Mouse (Mus musculus) G1E (cell line): ENCODE measurements at regions not wholly inside any gene's neighbourhood (a gene's known extent, or its start where the extent isn't known, plus 50 kb on each side); places are given as distances from the start of the nearest gene placed in this dataset.

ENCODE experiments used
- ATAC-seq: 2 replicates; pipeline ENCODE4 v1.8.0; 2016; ENCODE audit warnings: mild to moderate bottlenecking; ENCODE audit not compliant: insufficient number of reproducible peaks, poor library complexity, low FRiP score, severe bottlenecking; ENCODE audit errors: extremely low read depth
- DNase-seq: peaks from one replicate; pipeline ENCODE4 v3.0.0; 2012; ENCODE audit warnings: low spot score
- H3K27me3 ChIP-seq: 2 replicates; pipeline ENCODE4 v1.6.1; 2012; ENCODE audit warnings: mild to moderate bottlenecking, low read length, inconsistent platforms; ENCODE audit not compliant: insufficient read depth
- H3K36me3 ChIP-seq: replicated peaks from 2 replicates; pipeline ENCODE3; 2012; ENCODE audit warnings: mild to moderate bottlenecking, inconsistent platforms
- H3K4me1 ChIP-seq: 2 replicates; pipeline ENCODE4 v1.6.1; 2012; ENCODE audit warnings: low read depth, low read length, inconsistent platforms, mixed read lengths; ENCODE audit not compliant: insufficient read depth
- H3K4me3 ChIP-seq: 2 replicates; pipeline ENCODE4 v1.5.1; 2012; ENCODE audit warnings: low read depth, mild to moderate bottlenecking, inconsistent platforms, low read length, moderate library complexity, mixed read lengths
- H3K9me3 ChIP-seq: replicated peaks from 2 replicates; pipeline ENCODE4 v1.6.1; 2012; ENCODE audit warnings: inconsistent platforms
- CTCF ChIP-seq: IDR thresholded peaks from 2 replicates; pipeline ENCODE4 v1.5.1; 2012; ENCODE audit warnings: low read depth, low read length, inconsistent platforms, mixed read lengths
- GATA1 ChIP-seq: IDR thresholded peaks from 2 replicates; pipeline ENCODE4 v1.6.1; 2012; ENCODE audit warnings: borderline replicate concordance, low read length, inconsistent platforms, mixed read lengths
- GATA2 ChIP-seq: IDR thresholded peaks from 2 replicates; pipeline ENCODE4 v1.6.1; 2012; ENCODE audit warnings: low read depth, low read length, inconsistent platforms, borderline replicate concordance
- POLR2AphosphoS5 ChIP-seq: IDR thresholded peaks from 2 replicates; pipeline ENCODE4 v1.6.1; 2012; ENCODE audit warnings: low read depth, low read length, inconsistent platforms; ENCODE audit not compliant: insufficient replicate concordance
- TAL1 ChIP-seq: conservative IDR thresholded peaks from 2 replicates; pipeline ENCODE4 v1.6.1; 2012; ENCODE audit warnings: low read depth, low read length, inconsistent platforms, mixed read lengths

DNA sequence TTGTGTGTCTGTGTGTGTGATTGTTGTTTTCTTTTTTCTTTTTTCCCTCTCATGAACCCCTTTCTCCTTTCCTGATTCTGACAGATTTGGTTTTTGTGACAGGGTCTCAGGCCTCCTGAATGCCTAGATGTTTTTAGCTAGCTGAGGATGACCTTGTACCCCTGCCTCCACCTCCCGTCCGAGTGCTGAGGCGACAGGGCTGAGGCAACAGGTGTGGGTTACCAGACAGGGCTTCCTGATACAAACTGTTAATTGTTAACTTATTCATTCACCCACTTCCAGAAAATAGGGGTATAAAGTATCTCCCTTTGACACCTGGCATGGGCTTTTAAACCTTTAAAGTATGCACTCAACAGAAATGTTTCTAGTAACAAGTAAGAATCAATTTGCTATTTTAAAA is 65.0 kb upstream of the Ralgapa2 start:
- no peak for DNase-seq
- no peaks in the 10 kb centered on the region for H3K9me3 ChIP-seq
- TF ChIP-seq POLR2AphosphoS5 (no peak), TAL1 (no peak), GATA2 (no peak), GATA1 (no peak), CTCF (no peak)
- no peak for ATAC-seq
- H3K36me3 ChIP-seq = no peaks in the 10 kb centered on the region
- no peaks in the 10 kb centered on the region; the same call in 1 of the 2 replicates for H3K4me1 ChIP-seq
- H3K4me3 ChIP-seq = no peak overlapping the region
- H3K27me3 ChIP-seq = no peaks in the 10 kb centered on the region

DNA sequence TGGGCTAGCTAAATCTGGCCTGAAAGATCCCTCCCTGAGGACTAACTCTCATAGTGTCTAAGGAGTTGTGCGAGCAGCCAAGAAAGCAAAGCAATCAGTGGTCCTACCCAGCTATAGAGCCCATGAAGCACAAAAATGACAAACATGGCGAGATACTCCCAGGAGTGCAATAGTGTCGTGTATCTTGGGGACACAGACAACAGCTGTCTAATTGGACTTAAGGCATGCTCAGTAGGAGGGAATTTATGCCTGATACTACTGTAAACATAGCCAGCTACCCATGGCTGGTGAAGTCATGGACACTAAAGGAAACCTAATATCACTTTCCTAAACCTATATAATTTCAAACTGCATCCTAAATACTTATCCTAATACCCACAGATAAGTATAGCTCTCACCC is 69.1 kb upstream of the Ralgapa2 start:
- DNase-seq = no peak

DNA sequence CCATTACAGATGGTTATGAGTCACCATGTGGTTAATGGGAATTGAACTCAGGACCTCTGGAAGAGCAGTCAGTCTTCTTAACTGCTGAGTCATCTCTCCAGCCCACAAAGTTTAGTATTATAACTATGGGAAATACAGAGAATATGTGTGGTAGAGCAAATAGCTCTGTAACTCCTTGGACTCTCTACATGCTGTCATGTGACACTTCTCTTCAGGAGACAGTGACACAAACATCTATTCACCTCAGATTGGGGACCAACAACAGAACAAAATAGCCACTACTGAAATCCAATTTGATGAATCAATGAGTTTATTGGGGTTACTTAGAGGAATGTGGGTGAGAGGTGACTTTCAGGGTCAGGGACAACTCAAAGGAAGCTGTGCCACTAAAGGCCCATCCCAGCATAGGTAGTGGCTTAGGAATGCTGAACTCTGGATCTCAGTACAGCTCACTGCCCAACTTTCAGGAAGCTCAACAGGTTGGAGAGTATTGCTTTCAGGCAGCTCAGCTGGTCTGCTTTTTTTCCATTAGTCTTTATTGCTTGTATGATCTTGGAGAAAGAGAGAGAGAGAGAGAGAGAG is 71.8 kb upstream of the Ralgapa2 start:
- no peaks in the 10 kb centered on the region for H3K36me3 ChIP-seq
- no peaks in the 10 kb centered on the region for H3K27me3 ChIP-seq
- no peaks in the 10 kb centered on the region for H3K4me1 ChIP-seq
- TF ChIP-seq CTCF (no peak), TAL1 (no peak)
- no peak overlapping the region for H3K4me3 ChIP-seq
- no peaks in the 10 kb centered on the region for H3K9me3 ChIP-seq
- DNase-seq (no peak), ATAC-seq (no peak)

More for the DNA sequence above, 69.1 kb upstream of the Ralgapa2 start:
- ATAC-seq = no peak
- no peaks in the 10 kb centered on the region for H3K36me3 ChIP-seq
- no peaks in the 10 kb centered on the region for H3K27me3 ChIP-seq
- TF ChIP-seq POLR2AphosphoS5 (no peak), TAL1 (no peak), GATA2 (no peak), CTCF (no peak), GATA1 (no peak)
- H3K9me3 ChIP-seq = no peaks in the 10 kb centered on the region
- no peak overlapping the region for H3K4me3 ChIP-seq
- H3K4me1 ChIP-seq = no peaks in the 10 kb centered on the region

DNA sequence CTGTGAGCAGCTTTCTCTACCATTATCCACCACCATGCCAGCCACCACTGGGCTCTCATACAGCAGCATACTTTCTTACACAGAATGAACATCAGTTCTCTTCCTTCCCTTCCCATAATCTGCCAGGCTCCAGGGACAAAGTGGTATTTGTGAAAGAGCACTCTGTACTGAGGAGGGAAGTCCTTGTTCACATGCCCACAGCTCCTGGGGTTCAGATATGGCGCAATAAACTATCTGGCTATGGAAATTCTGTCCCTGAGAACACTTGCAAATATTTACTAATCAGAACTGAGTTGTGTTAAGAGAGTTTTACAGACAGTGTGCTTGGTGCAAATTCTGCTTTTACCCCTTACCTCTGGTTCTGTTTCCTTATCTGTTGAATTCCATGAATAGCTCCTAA is 74.2 kb upstream of the Ralgapa2 start:
- ATAC-seq = no peak
- TF ChIP-seq TAL1 = no peak
- TF ChIP-seq CTCF = no peak
- TF ChIP-seq POLR2AphosphoS5 = no peak
- TF ChIP-seq GATA1 = no peak
- TF ChIP-seq GATA2 = no peak

DNA sequence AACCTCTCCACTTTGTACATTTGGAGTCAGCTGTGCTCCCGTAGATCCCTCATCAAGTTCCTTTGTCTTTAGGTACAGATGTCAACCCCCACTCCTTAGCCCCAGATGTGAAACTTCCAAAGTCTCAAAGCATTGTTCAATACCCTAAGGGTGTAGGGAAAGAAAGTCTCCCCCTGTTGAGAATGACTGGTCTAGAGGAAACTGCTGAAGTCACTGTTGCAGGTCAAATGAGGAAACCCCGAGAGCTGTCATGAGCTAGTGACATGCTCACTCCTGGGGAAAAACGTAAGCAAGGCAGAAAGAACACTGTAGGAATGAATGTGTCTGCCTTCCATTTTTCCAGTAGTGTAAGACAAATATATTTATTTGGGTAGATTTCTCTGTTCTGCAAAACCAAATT is 74.8 kb upstream of the Ralgapa2 start:
- DNase-seq (no peak), ATAC-seq (no peak)
- H3K4me1 ChIP-seq = no peaks in the 10 kb centered on the region
- no peaks in the 10 kb centered on the region for H3K9me3 ChIP-seq
- no peak overlapping the region for H3K4me3 ChIP-seq
- H3K36me3 ChIP-seq = no peaks in the 10 kb centered on the region
- TF ChIP-seq TAL1 (no peak), GATA2 (no peak), GATA1 (no peak), CTCF (no peak), POLR2AphosphoS5 (no peak)
- no peaks in the 10 kb centered on the region for H3K27me3 ChIP-seq

More for the DNA sequence above, 74.2 kb upstream of the Ralgapa2 start:
- Histone ChIP-seq H3K36me3 (no peaks in the 10 kb centered on the region), H3K27me3 (no peaks in the 10 kb centered on the region), H3K9me3 (no peaks in the 10 kb centered on the region), H3K4me3 (no peak overlapping the region), H3K4me1 (no peaks in the 10 kb centered on the region)
- no peak for DNase-seq

DNA sequence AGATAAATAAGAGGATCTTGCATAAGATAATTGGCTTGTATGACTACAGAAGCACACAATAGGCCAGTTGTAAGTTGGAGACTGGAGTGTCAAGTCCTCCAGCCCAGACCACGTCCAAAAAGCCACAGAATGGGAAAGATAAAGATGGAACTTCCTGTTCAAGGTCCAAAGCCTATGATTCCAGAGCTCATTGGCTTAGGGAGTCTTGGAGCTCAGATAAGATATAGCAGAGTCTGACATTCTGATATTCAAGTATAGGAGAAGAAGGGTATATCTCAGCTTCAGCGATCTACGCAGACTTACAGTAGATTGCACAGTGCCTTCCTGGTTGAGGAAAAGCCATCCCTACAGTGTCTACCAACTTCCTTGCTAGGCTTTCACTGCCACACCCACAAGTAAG is 77.7 kb upstream of the Ralgapa2 start:
- DNase-seq = no peak
- H3K9me3 ChIP-seq = no peaks in the 10 kb centered on the region
- ATAC-seq = no peak
- H3K36me3 ChIP-seq = no peaks in the 10 kb centered on the region
- TF ChIP-seq CTCF (no peak), POLR2AphosphoS5 (no peak), TAL1 (no peak), GATA1 (no peak), GATA2 (no peak)
- no peaks in the 10 kb centered on the region for H3K27me3 ChIP-seq
- H3K4me1 ChIP-seq = no peaks in the 10 kb centered on the region
- no peak overlapping the region for H3K4me3 ChIP-seq

DNA sequence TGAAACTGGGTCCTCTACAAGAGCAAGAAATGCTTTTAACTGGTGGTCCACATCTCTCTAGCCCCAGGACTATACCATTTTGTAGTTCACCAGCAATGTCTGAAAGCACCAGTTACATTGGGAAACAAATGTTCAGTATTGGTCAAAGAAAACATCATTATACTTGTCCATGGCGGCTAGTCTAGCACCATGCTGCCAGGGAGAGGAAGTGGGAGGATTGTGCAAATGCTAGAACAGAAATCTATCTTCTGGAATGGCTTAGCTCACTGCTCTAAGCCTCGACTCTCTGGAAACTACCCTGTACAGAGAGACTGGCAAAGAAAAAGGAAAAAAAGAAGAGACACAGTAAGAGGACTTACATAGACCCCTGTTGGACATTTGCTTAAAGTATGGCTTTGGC is 81.1 kb upstream of the Ralgapa2 start:
- Histone ChIP-seq H3K36me3 (no peaks in the 10 kb centered on the region), H3K4me3 (no peak overlapping the region), H3K27me3 (no peaks in the 10 kb centered on the region), H3K4me1 (no peaks in the 10 kb centered on the region), H3K9me3 (no peaks in the 10 kb centered on the region)
- no peak for TF ChIP-seq GATA1
- DNase-seq (no peak), ATAC-seq (no peak)
